Mouse (Mus musculus): ENCODE measurements around the gene Lactbl1.

Gene Lactbl1

DNA sequence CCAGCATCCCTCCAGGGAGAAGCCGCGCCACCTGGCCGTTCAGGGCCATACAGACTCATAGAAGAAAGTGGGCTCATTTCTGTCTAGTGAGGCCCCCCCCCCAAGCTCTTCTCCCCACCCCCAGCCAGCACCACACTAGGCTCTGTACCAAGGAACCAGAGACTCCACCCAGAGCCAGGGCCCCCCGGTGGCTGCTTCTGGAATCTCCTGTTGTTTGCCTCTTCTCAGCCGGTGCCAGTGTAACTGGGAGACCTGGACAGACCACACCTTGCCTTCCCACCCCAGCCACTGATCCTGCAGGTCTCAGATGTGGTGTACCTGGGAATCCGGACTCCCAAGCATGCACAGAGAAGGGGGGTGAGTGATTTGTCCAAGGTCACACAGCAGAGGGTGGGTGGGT is 62.1 kb downstream of the Lactbl1 start:
- no peak for DNase-seq (ENCODE audit: low spot score in 2 of 2)

DNA sequence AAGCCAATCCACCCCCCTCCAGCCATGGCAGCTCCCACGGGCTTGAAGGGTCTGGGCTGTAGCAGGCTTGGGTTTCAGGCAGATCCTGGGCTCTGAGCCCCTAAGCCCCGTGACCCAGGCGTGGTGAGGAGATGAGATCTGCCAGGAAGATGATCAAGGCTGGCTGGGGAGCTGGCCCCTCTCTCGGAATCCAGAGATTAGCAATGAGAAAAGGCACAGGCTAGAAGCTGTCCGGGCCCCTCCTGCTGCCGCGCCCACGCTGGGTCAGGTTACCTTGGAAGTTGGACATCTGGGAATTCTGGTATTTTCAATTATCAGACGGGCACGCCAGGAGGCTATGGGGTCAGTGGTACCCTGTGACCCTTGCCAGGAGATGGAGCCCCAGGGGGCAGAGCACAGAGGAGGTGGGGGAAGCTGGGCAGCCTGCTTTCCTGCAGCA is 63.0 kb downstream of the Lactbl1 start:
- DNase-seq (ENCODE audit: low spot score in 2 of 2), result no peak

DNA sequence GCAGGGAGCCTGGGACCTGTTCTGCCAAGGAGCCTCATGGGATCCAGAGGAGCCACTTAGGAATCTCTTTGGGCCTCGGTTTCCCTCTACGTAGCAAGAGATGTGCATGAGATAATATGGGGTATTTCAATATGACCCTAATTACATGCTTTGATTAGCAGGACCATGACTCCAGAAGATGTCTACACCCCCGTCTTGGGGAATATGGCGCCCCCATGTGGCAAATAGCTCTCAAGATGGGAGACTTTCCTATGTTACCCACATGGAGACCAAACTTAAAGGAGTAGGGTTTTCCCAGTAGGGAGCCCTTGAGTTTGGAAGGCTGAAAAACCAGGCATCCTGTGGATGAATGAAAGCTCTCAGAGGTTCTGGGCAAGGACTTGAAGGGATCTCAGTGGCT is 65.7 kb downstream of the Lactbl1 start:
- no peak for DNase-seq (ENCODE audit: low spot score in 2 of 2)
